Mouse (Mus musculus): ENCODE measurements around the gene Plcxd2. TPM values are rescaled to one million over a fixed set of nuclear protein-coding genes. Genes with fewer than 3 reads are reported as not detected.

Gene Plcxd2
- total RNA-seq, 2 experiments from 2014 or later = 11.7 to 14.8 TPM

GRCm38 (mm10) chr16:45942169-45942891 lies 67.7 kb downstream of the Plcxd2 start:
- DNase-seq (ENCODE audit: low spot score in 2 of 2) = no peak

- no peak for DNase-seq (ENCODE audit: low spot score in 2 of 2)
Measured at GRCm38 (mm10) chr16:45940701-45941100, 69.3 kb downstream of the Plcxd2 start.

- no peak for DNase-seq (ENCODE audit: low spot score in 2 of 2)
Measured at GRCm38 (mm10) chr16:45939436-45939835, 70.6 kb downstream of the Plcxd2 start.

GRCm38 (mm10) chr16:45937381-45937780 lies 72.6 kb downstream of the Plcxd2 start:
- DNase-seq (ENCODE audit: low spot score in 2 of 2) = no peak

GRCm38 (mm10) chr16:45936521-45936920 lies 73.5 kb downstream of the Plcxd2 start:
- DNase-seq (ENCODE audit: low spot score in 2 of 2) = no peak

- no peak for DNase-seq (ENCODE audit: low spot score in 2 of 2)
Measured at GRCm38 (mm10) chr16:45935956-45936483, 74.0 kb downstream of the Plcxd2 start.

- DNase-seq (ENCODE audit: low spot score in 2 of 2) = no peak
Measured at GRCm38 (mm10) chr16:45934721-45935407, 75.2 kb downstream of the Plcxd2 start.

GRCm38 (mm10) chr16:45930308-45930707 lies 79.7 kb downstream of the Plcxd2 start:
- no peak for DNase-seq (ENCODE audit: low spot score in 2 of 2)

GRCm38 (mm10) chr16:45928090-45928489 lies 81.9 kb downstream of the Plcxd2 start:
- DNase-seq (ENCODE audit: low spot score in 2 of 2) = no peak

- no peak for DNase-seq (ENCODE audit: low spot score in 2 of 2)
Measured at GRCm38 (mm10) chr16:45927601-45928000, 82.4 kb downstream of the Plcxd2 start.

GRCm38 (mm10) chr16:45926875-45927274 lies 83.1 kb downstream of the Plcxd2 start:
- no peak for DNase-seq (ENCODE audit: low spot score in 2 of 2)

GRCm38 (mm10) chr16:45923731-45924424 lies 86.1 kb downstream of the Plcxd2 start:
- DNase-seq (ENCODE audit: low spot score in 2 of 2) = no peak

- DNase-seq (ENCODE audit: low spot score in 2 of 2) = no peak
Measured at GRCm38 (mm10) chr16:45922546-45923229, 87.3 kb downstream of the Plcxd2 start.

GRCm38 (mm10) chr16:45919572-45919971 lies 90.4 kb downstream of the Plcxd2 start:
- peak; percentile 7 to 44 for DNase-seq (ENCODE audit: low spot score in 2 of 2)

Other genes with a start within 250 kb of the Plcxd2 start
- gene Phldb2, start 56.6 kb downstream of the Plcxd2 start, total RNA-seq (2021) = 1 to 10 TPM; 3.8 to 4.0 TPM
- gene Cd96, start 110.0 kb upstream of the Plcxd2 start, total RNA-seq (2021) = not detected
- 10 to 100 TPM; 16.5 to 17.8 TPM for gene Gm4737, start 144.9 kb upstream of the Plcxd2 start, total RNA-seq (2021)